Mouse (Mus musculus) stomach, embryonic 15.5 days (tissue): Measurements from ENCODE around the gene Klhl29. TPM values are rescaled to one million over a fixed set of nuclear protein-coding genes. Genes with fewer than 3 reads are reported as not detected.

Experiments
- ATAC-seq: fragments of 200-750 bp; cut with Nextera tagmentation; 2 replicates; pipeline ENCODE4 v1.8.0; 2017; ENCODE audit warnings: low read depth, moderate number of reproducible peaks, moderate TSS enrichment; ENCODE audit not compliant: insufficient read depth, low FRiP score
- H3K27ac ChIP-seq: fragments of 300-500 bp; sonication (generic); 2 replicates; pipeline ENCODE4 v1.5.1; 2015; ENCODE audit warnings: mild to moderate bottlenecking, inconsistent platforms
- H3K27me3 ChIP-seq: fragments of 300-500 bp; sonication (generic); replicated peaks from 2 replicates; pipeline ENCODE4 v1.6.1; 2015; ENCODE audit warnings: inconsistent platforms
- H3K36me3 ChIP-seq: fragments of 300-500 bp; sonication (generic); 2 replicates; pipeline ENCODE4 v1.6.1; 2015; ENCODE audit warnings: inconsistent platforms
- H3K4me1 ChIP-seq: fragments of 300-500 bp; sonication (generic); 2 replicates; pipeline ENCODE4 v1.6.1; 2015; ENCODE audit warnings: inconsistent platforms
- H3K4me2 ChIP-seq: fragments of 300-500 bp; sonication (generic); 2 replicates; pipeline ENCODE4 v1.6.1; 2015; ENCODE audit warnings: mild to moderate bottlenecking, inconsistent platforms
- H3K4me3 ChIP-seq: fragments of 300-500 bp; sonication (generic); replicated peaks from 2 replicates; pipeline ENCODE4 v1.5.1; 2015; ENCODE audit warnings: inconsistent platforms
- H3K9ac ChIP-seq: fragments of 300-500 bp; sonication (generic); 2 replicates; pipeline ENCODE4 v1.6.1; 2015; ENCODE audit warnings: inconsistent platforms
- H3K9me3 ChIP-seq: fragments of 300-500 bp; sonication (generic); 2 replicates; pipeline ENCODE4 v1.6.1; 2016; ENCODE audit warnings: inconsistent platforms
- WGBS: fragments of 180-500 bp; shearing (Covaris S2); methylation state at CpG from one replicate; pipeline ENCODE4 v1.1.7; 2015; 5-methylcytosine and 5-hydroxymethylcytosine counted together
- polyA plus RNA-seq: library from polyadenylated mRNA; unstranded; fragments of >200 nt; fragmentation: Nextera tagmentation; extraction: Ambion mirVana; gene quantifications from 2 replicates; pipeline ENCODE4 v1.2.1, GENCODE M21; 2015

Gene Klhl29
- polyA plus RNA-seq, 1 experiment from 2014 or later: 1.6 TPM

- H3K9me3 ChIP-seq: no peaks in the 10 kb centered on the region
- 0 out of 2 replicates have a peak, but pooled peaks cover 5% of the 10 kb centered on the region for H3K4me1 ChIP-seq
- H3K4me3 ChIP-seq: no peak overlapping the region
- H3K4me2 ChIP-seq: no peak overlapping the region
- WGBS: 87% methylated on average over 3 of the region's 3 CpGs
- H3K36me3 ChIP-seq: no peaks in the 10 kb centered on the region
- ATAC-seq: no peak
- H3K9ac ChIP-seq: no peak overlapping the region
- no peaks in the 10 kb centered on the region for H3K27me3 ChIP-seq
- no peak overlapping the region for H3K27ac ChIP-seq
These were observed 54.5 kb downstream of the Klhl29 start for GRCm38 (mm10) chr12:5321017-5321416.

GRCm38 (mm10) chr12:5319359-5319973 is 56.0 kb downstream of the Klhl29 start:
- Histone ChIP-seq H3K4me3 (no peak overlapping the region), H3K27ac (no peak overlapping the region), H3K9ac (no peak overlapping the region), H3K27me3 (no peaks in the 10 kb centered on the region), H3K36me3 (no peaks in the 10 kb centered on the region), H3K4me2 (no peak overlapping the region), H3K9me3 (no peaks in the 10 kb centered on the region), H3K4me1 (0 out of 2 replicates have a peak, but pooled peaks cover 5% of the 10 kb centered on the region)
- 40% methylated on average over 12 of the region's 12 CpGs for WGBS
- ATAC-seq: no peak

GRCm38 (mm10) chr12:5316029-5316567 is 59.4 kb downstream of the Klhl29 start:
- Histone ChIP-seq H3K36me3 (no peaks in the 10 kb centered on the region), H3K4me3 (no peak overlapping the region), H3K9me3 (no peaks in the 10 kb centered on the region), H3K4me1 (0 out of 2 replicates have a peak, but pooled peaks cover 5% of the 10 kb centered on the region), H3K4me2 (no peak overlapping the region), H3K9ac (no peak overlapping the region), H3K27me3 (no peaks in the 10 kb centered on the region), H3K27ac (peak overlapping the region; percentile 79)
- ATAC-seq: peak; percentile 79; the same call in 1 of the 2 replicates
- WGBS: 54% methylated on average over 9 of the region's 9 CpGs

GRCm38 (mm10) chr12:5307923-5308322 is 67.6 kb downstream of the Klhl29 start:
- Histone ChIP-seq H3K9ac (no peak overlapping the region), H3K9me3 (no peaks in the 10 kb centered on the region), H3K4me3 (no peak overlapping the region), H3K36me3 (no peaks in the 10 kb centered on the region), H3K27me3 (no peaks in the 10 kb centered on the region), H3K4me1 (0 out of 2 replicates have a peak, but pooled peaks cover 2% of the 10 kb centered on the region), H3K27ac (no peak overlapping the region), H3K4me2 (no peak overlapping the region)
- no peak for ATAC-seq
- 84% methylated on average over 2 of the region's 2 CpGs for WGBS

GRCm38 (mm10) chr12:5305466-5305865 is 70.0 kb downstream of the Klhl29 start:
- H3K9me3 ChIP-seq: no peaks in the 10 kb centered on the region
- H3K36me3 ChIP-seq: no peaks in the 10 kb centered on the region
- 0 out of 2 replicates have a peak, but pooled peaks cover 3% of the 10 kb centered on the region for H3K4me1 ChIP-seq
- H3K9ac ChIP-seq: no peak overlapping the region
- no peak overlapping the region for H3K27ac ChIP-seq
- no peaks in the 10 kb centered on the region for H3K27me3 ChIP-seq
- ATAC-seq: no peak
- H3K4me3 ChIP-seq: no peak overlapping the region
- H3K4me2 ChIP-seq: no peak overlapping the region
- 34% methylated on average over 1 of the region's 1 CpGs for WGBS

- H3K4me1 ChIP-seq: 0 out of 2 replicates have a peak, but pooled peaks cover 3% of the 10 kb centered on the region
These were observed 71.6 kb downstream of the Klhl29 start for GRCm38 (mm10) chr12:5303912-5304311.

GRCm38 (mm10) chr12:5303100-5303499 is 72.4 kb downstream of the Klhl29 start:
- no peak for ATAC-seq
- Histone ChIP-seq H3K4me2 (no peak overlapping the region), H3K36me3 (no peaks in the 10 kb centered on the region), H3K4me1 (0 out of 2 replicates have a peak, but pooled peaks cover 3% of the 10 kb centered on the region), H3K4me3 (no peak overlapping the region), H3K27me3 (no peaks in the 10 kb centered on the region), H3K27ac (no peak overlapping the region), H3K9ac (no peak overlapping the region), H3K9me3 (no peaks in the 10 kb centered on the region)
- WGBS: 68% methylated on average over 4 of the region's 4 CpGs

More at GRCm38 (mm10) chr12:5303912-5304311, 71.6 kb downstream of the Klhl29 start:
- Histone ChIP-seq H3K4me2 (no peak overlapping the region), H3K36me3 (no peaks in the 10 kb centered on the region), H3K9ac (no peak overlapping the region), H3K9me3 (no peaks in the 10 kb centered on the region), H3K27ac (no peak overlapping the region), H3K4me3 (no peak overlapping the region), H3K27me3 (no peaks in the 10 kb centered on the region)
- 83% methylated on average over 5 of the region's 5 CpGs for WGBS
- ATAC-seq: no peak

- Histone ChIP-seq H3K4me1 (0 out of 2 replicates have a peak, but pooled peaks cover 3% of the 10 kb centered on the region), H3K4me2 (no peak overlapping the region), H3K9me3 (no peaks in the 10 kb centered on the region), H3K27me3 (no peaks in the 10 kb centered on the region), H3K27ac (no peak overlapping the region), H3K4me3 (no peak overlapping the region), H3K9ac (no peak overlapping the region), H3K36me3 (no peaks in the 10 kb centered on the region)
- WGBS: 75% methylated on average over 5 of the region's 5 CpGs
- no peak for ATAC-seq
These were observed 73.6 kb downstream of the Klhl29 start for GRCm38 (mm10) chr12:5301841-5302240.

GRCm38 (mm10) chr12:5296422-5296821 is 79.1 kb downstream of the Klhl29 start:
- no peak overlapping the region for H3K4me3 ChIP-seq
- 60% methylated on average over 7 of the region's 7 CpGs for WGBS
- H3K9ac ChIP-seq: no peak overlapping the region
- no peaks in the 10 kb centered on the region for H3K36me3 ChIP-seq
- H3K27me3 ChIP-seq: no peaks in the 10 kb centered on the region
- H3K9me3 ChIP-seq: no peaks in the 10 kb centered on the region
- no peak overlapping the region for H3K27ac ChIP-seq
- no peak for ATAC-seq
- no peak overlapping the region for H3K4me2 ChIP-seq
- no peaks in the 10 kb centered on the region for H3K4me1 ChIP-seq

- no peaks in the 10 kb centered on the region for H3K27me3 ChIP-seq
- H3K27ac ChIP-seq: no peak overlapping the region
- no peak overlapping the region for H3K4me2 ChIP-seq
- 70% methylated on average over 7 of the region's 7 CpGs for WGBS
- H3K9ac ChIP-seq: no peak overlapping the region
- no peaks in the 10 kb centered on the region for H3K36me3 ChIP-seq
- no peak for ATAC-seq
- no peak overlapping the region for H3K4me3 ChIP-seq
- no peaks in the 10 kb centered on the region for H3K4me1 ChIP-seq
- no peaks in the 10 kb centered on the region for H3K9me3 ChIP-seq
These were observed 83.2 kb downstream of the Klhl29 start for GRCm38 (mm10) chr12:5292316-5292715.

GRCm38 (mm10) chr12:5285579-5285978 is 89.9 kb downstream of the Klhl29 start:
- Histone ChIP-seq H3K4me2 (no peak overlapping the region), H3K27me3 (no peaks in the 10 kb centered on the region), H3K27ac (no peak overlapping the region), H3K4me1 (no peaks in the 10 kb centered on the region), H3K36me3 (no peaks in the 10 kb centered on the region), H3K4me3 (no peak overlapping the region), H3K9me3 (no peaks in the 10 kb centered on the region), H3K9ac (no peak overlapping the region)
- WGBS: 83% methylated on average over 11 of the region's 11 CpGs
- no peak for ATAC-seq

- WGBS: 83% methylated on average over 6 of the region's 6 CpGs
- no peak overlapping the region for H3K4me3 ChIP-seq
- H3K9ac ChIP-seq: no peak overlapping the region
- H3K27me3 ChIP-seq: no peaks in the 10 kb centered on the region
- ATAC-seq: no peak
- no peak overlapping the region for H3K4me2 ChIP-seq
- H3K36me3 ChIP-seq: no peaks in the 10 kb centered on the region
- no peaks in the 10 kb centered on the region for H3K4me1 ChIP-seq
- H3K9me3 ChIP-seq: no peaks in the 10 kb centered on the region
- H3K27ac ChIP-seq: no peak overlapping the region
These were observed 90.5 kb downstream of the Klhl29 start for GRCm38 (mm10) chr12:5284961-5285360.
